Mouse (Mus musculus): Measurements from ENCODE around the gene Map3k19.

Map3k19 gene

DNA sequence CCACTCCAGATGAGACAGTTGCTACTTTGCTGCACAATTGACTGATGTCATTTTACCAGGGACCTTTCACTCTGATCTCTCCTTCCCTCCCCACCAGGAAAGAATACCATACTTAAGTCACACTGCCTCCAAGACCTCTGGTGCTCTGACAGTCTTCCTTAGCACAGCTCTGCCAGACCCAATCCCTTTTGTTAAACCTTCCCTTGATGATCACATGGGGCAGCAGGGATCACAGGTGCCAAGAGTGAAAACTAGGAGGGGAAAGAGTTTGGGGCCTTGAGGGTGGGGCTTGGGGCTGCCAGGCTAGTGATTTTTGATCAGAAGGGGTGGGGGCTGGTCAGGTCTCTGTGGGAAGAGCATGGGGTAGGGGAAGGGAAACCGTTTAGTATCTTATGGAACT, 58.1 kb downstream of the Map3k19 start:
- no peak for DNase-seq (ENCODE audit: low spot score)

DNA sequence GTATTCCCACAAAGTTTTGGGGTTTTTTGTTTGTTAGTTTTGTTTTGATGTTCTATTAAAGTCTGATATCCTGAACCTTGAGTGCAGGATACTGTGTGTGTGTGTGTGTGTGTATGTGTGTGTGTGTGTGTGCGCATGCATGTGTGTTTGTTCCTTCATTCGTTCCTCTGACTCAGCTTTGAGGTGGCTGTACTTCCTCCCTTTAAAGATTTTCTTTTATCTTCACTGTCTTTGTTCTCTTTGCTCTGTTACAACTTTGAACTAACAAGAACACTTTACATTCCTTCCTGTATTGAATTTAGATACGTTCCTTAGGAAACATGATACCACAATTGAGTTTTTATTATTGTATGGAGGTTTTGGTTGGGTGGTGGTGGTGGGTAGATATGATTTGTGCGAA, 58.5 kb downstream of the Map3k19 start:
- DNase-seq (ENCODE audit: low spot score) = no peak

DNA sequence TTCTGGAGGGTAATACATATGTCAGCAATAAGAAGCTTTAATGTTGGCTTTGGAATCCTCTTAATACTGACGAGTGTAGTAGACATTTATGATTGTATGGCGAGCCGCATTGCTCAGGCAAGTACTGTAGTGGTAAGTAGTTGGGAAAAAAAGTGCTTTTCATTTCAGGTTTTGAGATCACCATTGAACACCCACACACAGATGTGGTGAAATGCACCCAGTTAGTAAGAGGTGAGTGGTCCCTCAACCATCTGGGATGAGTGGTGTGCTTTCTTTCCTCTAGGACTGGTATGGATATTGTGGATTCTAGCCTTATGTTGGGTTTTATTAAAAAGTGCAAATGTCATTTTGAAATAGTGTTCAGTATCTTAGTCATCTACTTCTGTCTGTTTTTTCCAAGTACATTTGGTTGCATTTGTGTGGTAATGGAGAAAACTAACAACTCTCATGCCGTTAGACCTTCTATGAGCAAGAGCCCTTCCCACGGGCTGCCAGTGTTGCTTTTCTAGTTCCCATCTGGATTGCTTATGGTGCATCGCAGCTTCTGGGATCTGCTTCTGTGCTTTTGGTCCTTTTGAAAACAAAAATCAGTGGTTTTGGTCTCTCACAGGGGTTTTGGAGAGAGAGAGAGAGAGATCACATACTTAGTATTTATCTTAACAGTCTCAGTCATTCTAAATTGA, 59.6 kb downstream of the Map3k19 start:
- DNase-seq (ENCODE audit: low spot score) = no peak

DNA sequence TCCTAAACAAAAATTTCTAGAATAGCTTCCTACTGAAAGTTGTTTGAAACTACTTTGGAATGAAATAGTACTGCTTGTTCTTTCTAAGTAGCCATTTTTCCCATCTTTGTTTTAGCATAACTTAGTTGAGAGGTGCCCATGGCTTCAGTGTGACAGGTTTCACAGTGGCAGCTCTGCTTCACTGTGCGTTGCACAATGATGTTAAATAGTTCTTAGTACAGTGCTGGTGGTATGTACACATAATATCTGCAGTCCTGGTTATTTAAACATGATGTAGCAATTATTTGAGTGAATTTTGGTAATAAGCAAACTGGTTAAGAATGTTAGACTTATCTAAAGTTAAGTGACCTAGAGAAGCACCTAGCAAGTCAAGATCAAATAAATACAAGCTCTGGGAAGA, 61.4 kb downstream of the Map3k19 start:
- DNase-seq (ENCODE audit: low spot score) = no peak

DNA sequence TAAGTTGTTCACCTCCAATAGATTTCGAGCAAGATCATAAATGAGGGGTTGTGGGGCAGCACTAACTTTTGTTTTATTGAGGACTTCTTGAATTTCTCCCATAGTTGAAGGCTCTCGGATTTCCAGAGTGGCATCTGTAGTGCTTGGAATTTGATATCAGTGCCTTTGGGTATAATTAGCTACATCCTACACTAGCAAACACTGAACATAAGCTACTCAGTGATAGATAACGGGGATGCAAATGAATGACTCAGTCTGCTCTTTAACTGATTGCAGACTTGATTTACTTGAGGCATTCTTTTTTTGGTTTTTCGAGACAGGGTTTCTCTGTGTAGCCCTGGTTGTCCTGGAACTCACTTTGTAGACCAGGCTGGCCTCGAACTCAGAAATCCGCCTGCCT, 65.9 kb downstream of the Map3k19 start:
- DNase-seq (ENCODE audit: low spot score) = no peak

DNA sequence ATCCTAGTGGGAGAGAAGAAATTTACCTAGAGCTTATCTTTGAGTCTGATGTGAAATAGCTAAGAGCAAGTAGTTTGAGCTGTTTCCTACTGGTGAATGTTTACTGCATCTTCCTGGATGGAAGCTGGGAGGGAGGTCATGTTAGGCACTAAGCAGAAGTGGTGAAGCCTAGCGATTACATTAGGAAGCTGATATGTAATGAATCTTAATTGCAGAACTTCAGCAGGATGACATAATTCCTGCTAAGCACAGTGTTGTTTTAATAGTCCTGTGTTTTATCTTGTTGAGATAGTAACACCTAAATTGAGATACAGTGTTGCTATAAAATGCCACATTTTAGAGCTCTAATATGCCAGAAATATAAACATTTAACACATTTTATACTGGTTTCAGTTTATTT, 68.9 kb downstream of the Map3k19 start:
- no peak for DNase-seq (ENCODE audit: low spot score)

DNA sequence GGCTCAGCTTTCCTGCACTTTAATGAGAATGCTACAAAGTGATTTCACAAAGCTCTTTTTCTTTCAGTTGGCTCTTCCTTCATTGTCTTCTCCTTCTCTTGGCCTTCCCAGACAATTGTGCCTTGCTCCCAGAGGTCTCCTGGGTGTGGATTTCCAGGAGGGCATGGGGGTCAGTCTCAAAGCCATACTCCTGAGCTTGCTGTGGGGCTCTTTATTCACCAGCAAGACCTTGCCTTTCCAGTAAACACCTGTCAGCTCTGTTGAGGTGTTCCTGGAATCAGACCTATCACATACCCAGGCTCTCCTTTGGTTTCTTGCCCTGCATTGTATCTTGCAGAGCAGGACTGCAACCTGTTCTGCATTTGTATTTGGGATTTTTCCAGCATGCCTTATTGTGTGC, 71.0 kb downstream of the Map3k19 start:
- DNase-seq (ENCODE audit: low spot score) = no peak

DNA sequence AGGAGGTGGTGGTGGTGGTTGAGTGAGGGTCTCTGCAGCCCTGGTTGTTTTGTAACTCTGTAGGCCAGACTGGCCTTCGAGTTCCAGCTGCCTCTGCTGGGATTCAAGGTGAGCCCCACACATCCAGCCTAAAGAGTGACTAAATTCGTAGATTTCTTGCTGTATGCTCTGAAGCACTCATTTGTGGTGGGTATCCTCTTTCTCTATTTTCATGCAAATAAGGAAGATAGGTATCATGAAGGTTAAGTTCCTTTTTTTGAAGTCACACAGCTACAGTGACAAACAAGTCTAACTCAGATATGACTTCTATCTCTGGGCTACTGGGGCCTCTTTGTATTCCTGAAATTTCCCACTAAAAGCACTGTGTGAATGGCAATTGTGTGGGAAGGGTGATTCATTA, 74.0 kb downstream of the Map3k19 start:
- DNase-seq (ENCODE audit: low spot score) = no peak

DNA sequence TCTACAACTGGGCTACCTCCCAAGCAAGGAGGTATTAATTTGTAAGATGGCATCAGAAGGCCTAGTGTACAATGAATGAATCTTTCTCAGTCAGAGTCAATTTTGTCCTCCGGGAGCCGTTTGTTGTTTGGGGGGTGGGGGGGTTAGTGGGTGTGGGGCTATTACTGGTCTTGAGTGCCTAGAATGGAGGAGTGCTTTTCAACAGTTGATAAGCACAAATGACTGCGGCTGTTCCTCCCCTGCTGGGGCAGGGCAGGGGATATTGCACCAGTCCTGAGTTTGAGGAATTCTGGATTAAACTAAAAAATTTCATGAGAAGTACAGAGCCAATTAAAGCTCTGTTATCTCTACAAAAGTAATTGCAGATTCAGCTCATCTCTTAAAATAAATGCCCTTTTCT, 74.7 kb downstream of the Map3k19 start:
- DNase-seq (ENCODE audit: low spot score) = no peak

DNA sequence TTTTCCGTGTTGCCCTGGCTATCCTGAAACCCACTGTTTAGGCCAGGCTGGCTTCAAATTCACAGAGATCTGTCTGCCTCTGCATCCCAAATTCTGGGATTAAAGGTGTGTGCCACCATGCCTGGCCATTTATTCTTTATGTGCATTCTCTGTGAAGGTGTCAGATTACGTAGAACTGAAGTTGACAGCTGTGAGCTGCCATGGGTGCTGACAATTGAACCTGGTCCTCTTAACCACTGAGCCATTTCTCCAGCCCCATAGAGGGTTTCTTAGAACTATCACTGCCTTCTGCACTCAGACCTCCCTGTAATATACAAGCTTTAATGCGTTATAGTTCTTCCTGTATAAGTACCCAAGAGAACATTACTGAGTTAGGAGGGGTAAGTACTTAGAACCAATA, 76.2 kb downstream of the Map3k19 start:
- DNase-seq (ENCODE audit: low spot score) = no peak

DNA sequence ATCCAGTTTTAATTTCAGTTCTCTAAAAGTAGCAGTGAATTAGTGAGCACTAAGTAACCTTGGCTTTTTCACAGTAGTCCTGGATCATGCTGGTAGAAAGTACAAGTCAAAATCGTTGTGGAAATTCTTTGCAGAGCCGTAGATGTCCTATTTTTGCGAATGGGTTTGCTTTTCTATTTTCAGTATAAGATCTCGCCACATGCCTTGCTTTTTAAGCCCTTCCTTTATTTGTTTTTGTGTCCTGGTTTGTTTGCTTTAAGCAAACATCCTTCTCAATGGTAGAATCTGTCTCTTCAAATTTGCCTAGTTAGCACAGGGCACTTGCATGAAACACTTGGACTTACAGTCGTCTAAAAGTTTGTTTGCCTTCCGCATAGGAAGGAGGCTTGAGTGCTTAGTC, 78.6 kb downstream of the Map3k19 start:
- DNase-seq (ENCODE audit: low spot score) = no peak

DNA sequence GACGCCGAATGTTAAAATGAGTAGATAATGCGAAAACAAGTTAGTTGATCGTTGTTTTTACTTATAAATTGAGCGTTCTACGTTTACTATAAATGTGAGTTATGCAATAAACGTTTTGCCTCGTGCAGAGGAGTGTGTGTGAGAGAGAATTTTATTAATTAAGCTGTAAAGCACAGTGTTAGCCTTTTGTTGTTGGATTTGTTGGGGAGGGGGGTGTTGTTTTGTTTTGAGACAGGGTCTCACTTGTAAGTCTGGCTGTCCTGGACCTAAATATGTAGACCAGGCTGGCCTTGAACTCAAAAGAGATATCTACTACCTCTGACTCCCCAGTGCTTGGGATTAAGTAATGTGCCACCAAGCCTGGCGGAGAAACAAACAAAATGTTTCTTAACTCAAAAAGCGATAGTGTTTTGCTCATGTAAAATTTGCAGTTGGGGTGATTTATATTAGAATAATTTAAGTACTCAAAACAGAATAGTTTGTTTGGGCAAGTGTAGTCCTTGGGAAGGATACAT, 79.6 kb downstream of the Map3k19 start:
- no peak for DNase-seq (ENCODE audit: low spot score)

DNA sequence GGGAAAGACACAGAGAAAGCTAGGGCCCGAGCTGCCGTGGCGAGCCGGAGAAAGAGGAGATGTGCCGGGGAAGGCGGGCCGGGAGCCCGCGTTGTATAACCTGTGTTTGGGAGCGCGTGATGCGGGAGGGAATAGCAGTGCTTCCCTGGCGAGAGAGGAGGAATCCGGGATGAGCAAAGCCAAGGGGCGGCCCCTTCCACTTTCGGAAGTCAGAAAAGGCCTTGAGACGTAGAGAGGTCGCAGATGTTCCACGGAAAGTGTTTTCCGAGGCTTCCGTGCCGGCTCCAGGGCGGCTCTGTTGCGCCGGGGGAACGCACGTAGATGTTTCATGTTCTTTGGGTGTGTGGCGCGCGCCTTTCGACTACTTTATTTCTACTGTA, 80.3 kb downstream of the Map3k19 start:
- no peak for DNase-seq (ENCODE audit: low spot score)

DNA sequence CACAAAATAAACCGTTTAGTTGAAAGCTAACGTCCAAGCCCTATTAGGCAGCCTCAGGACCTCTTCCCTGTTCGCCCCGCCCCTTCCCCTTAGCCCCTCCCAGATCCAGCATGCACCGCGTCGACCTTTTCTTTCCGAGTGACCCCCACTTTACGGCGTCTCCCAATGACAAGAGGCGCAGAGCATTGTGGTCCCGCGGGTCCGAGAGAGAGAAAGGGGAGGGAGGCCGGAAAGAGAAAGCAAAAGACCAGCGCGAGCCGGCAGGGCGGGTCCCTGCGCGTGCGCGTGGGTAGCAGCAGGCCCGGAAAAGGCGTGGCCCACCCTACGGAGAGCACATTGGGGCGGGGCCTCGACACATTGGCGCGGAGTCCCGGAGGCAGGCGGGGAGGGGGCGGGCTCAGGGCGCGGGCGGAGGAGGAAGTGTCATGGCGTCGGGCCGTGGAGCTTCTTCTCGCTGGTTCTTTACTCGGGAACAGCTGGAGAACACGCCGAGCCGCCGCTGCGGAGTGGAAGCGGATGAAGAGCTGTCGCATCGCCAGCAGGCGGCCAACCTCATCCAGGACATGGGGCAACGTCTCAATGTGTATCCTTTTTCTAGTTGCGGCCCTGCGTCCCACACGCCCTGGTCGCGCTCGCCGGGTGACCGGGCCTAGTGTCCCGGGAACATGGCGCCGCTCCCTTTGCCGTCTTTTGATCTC, 80.9 kb downstream of the Map3k19 start, which contains the start of gene Ccnt2:
TSS of gene Ccnt2 (plus strand) at position 362 of the 698 bp plus-strand sequence.
- DNase-seq (ENCODE audit: low spot score) = peak; percentile 96

DNA sequence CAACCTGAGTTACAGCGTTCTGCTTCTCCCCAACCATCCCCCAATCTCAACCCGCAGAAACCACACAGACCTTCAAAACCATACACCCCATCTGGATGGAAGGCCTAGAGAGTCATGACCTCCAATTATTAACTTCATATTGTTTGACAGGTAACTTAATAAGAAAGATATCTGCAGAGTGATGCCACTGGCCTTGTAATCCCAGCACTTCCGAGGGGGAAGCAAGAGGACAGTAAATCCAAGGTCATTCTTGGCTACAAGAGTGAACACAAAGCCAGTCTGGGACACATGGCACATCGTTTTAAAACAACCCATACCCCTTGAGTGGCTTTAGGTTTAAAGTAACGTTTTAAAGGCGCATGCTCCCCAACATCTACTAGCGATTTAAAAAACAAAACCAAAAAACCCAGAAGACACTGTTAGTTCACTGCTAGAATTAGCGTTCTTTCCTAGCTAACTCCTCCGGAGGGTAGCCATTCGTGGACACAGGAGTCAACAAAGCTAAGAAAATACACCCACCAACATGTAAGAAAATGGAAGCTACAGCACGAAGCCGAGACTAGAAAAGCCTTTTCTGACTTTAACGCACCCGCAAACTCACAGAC, 81.5 kb downstream of the Map3k19 start:
- no peak for DNase-seq (ENCODE audit: low spot score)

DNA sequence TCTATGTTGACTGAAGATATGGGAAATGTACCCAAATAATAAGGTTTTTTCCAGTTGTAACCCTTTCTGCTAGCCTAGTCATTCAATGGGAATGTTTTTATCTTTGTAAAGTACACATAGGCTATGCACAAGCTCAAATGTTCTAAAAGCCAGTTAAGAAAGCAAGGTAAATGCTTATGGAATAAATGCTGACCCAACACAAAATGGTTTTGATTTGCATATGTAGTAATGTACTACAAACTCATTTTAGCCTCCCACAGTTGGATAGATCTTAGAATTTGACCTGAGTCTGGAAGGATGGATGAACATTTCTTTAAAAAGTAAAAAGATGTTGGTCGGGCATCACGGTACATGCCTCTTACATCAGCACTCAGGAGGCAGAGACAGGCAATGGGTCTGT, 88.1 kb downstream of the Map3k19 start:
- DNase-seq (ENCODE audit: low spot score) = no peak

DNA sequence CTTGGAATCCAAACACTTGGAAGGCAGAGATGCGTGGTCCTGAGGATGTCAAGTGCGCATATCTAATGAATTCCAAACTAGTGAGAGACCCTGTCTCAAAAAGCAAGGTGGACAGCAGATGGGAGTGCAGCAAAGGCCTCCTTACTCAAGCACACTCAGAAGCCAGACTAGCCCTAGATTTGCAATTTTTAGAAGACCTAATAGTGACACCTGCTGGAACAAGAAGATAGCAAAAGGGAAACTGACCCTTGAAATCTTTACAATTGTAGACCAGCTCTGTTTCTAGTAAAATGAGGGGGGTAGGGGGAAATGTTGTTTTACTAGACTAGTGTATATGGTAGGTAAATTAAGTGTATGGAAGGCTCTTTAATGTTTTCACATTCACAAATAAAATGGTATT, 89.4 kb downstream of the Map3k19 start:
- no peak for DNase-seq (ENCODE audit: low spot score)

Measured in layer of hippocampus, adult 9-10 months (tissue).